Mouse (Mus musculus) hindbrain, embryonic 10.5 days (tissue): ENCODE measurements at regions not wholly inside any gene's neighbourhood (a gene's known extent, or its start where the extent isn't known, plus 50 kb on each side); places are given as distances from the start of the nearest gene placed in this dataset.

Source experiments
- DNase-seq: peaks from one replicate; pipeline ENCODE4 v3.0.0-alpha.2; 2017; ENCODE audit warnings: low spot score
- H3K27ac ChIP-seq: fragments of 300-500 bp; sonication (generic); 2 replicates; pipeline ENCODE4 v1.5.1; 2016; ENCODE audit warnings: mild to moderate bottlenecking, moderate library complexity
- H3K27me3 ChIP-seq: fragments of 300-500 bp; sonication (generic); 2 replicates; pipeline ENCODE4 v1.6.1; 2016; ENCODE audit warnings: mild to moderate bottlenecking; ENCODE audit not compliant: poor library complexity, insufficient read depth, severe bottlenecking
- H3K36me3 ChIP-seq: fragments of 300-500 bp; sonication (generic); 2 replicates; pipeline ENCODE4 v1.6.1; 2016; ENCODE audit warnings: mild to moderate bottlenecking, moderate library complexity
- H3K4me1 ChIP-seq: fragments of 300-500 bp; sonication (generic); replicated peaks from 2 replicates; pipeline ENCODE4 v1.6.1; 2016; ENCODE audit warnings: mild to moderate bottlenecking
- H3K4me3 ChIP-seq: fragments of 300-500 bp; sonication (generic); 2 replicates; pipeline ENCODE4 v1.5.1; 2016; ENCODE audit warnings: mild to moderate bottlenecking, moderate library complexity
- H3K9me3 ChIP-seq: fragments of 300-500 bp; sonication (generic); 2 replicates; pipeline ENCODE4 v1.6.1; 2016; ENCODE audit warnings: mild to moderate bottlenecking, moderate library complexity
- WGBS: fragments of 180-500 bp; shearing (Covaris S2); methylation state at CpG from one replicate; pipeline ENCODE4 v1.1.7; 2016; 5-methylcytosine and 5-hydroxymethylcytosine counted together

- 87% methylated on average over 2 of the region's 2 CpGs for WGBS
- H3K27me3 ChIP-seq, result no peaks in the 10 kb centered on the region
- DNase-seq, result no peak
- H3K4me1 ChIP-seq, result no peaks in the 10 kb centered on the region
- H3K27ac ChIP-seq, result no peak overlapping the region
- no peak overlapping the region for H3K4me3 ChIP-seq
- H3K36me3 ChIP-seq, result no peaks in the 10 kb centered on the region
- no peaks in the 10 kb centered on the region for H3K9me3 ChIP-seq
These were observed 152.2 kb upstream of the Galnt13 start for GRCm38 (mm10) chr2:54283876-54284275.

- DNase-seq, result no peak
- Histone ChIP-seq H3K36me3 (no peaks in the 10 kb centered on the region), H3K27me3 (no peaks in the 10 kb centered on the region), H3K4me1 (no peaks in the 10 kb centered on the region), H3K9me3 (no peaks in the 10 kb centered on the region), H3K4me3 (no peak overlapping the region), H3K27ac (no peak overlapping the region)
- WGBS, result 88% methylated on average over 4 of the region's 4 CpGs
These were observed 130.6 kb upstream of the Galnt13 start for GRCm38 (mm10) chr2:54305473-54305872.

GRCm38 (mm10) chr2:54318559-54318958 lies 117.6 kb upstream of the Galnt13 start:
- DNase-seq, result peak; percentile 3
- Histone ChIP-seq H3K36me3 (no peaks in the 10 kb centered on the region), H3K9me3 (no peaks in the 10 kb centered on the region), H3K4me1 (no peaks in the 10 kb centered on the region), H3K27ac (no peak overlapping the region), H3K27me3 (no peaks in the 10 kb centered on the region), H3K4me3 (no peak overlapping the region)
- WGBS, result 54% methylated on average over 3 of the region's 3 CpGs

- no peaks in the 10 kb centered on the region for H3K27me3 ChIP-seq
- WGBS, result 83% methylated on average over 3 of the region's 3 CpGs
- no peak overlapping the region for H3K27ac ChIP-seq
- no peaks in the 10 kb centered on the region for H3K4me1 ChIP-seq
- H3K36me3 ChIP-seq, result no peaks in the 10 kb centered on the region
- no peak overlapping the region for H3K4me3 ChIP-seq
- no peaks in the 10 kb centered on the region for H3K9me3 ChIP-seq
- no peak for DNase-seq
These were observed 69.2 kb upstream of the Galnt13 start for GRCm38 (mm10) chr2:54366963-54367362.

DNA sequence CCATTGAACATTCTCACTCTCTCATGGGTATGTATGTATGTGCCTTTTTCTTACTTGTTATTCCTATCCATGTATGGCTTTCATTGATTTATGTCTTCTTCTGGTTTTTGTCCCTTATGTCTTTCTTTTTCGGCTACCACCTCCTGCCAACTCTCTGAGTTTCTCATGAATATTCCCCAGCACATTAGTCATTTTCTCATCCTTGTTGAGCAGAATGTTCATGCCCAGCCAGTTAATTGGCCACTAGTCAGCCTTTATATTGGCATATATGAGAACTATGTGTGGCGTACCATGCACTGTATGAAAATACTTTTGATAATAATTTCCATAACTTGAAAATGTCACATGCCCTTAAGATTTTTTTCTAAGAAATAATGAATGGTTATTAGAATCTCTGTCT lies 56.8 kb upstream of the Galnt13 start:
- no peak for DNase-seq
- H3K9me3 ChIP-seq, result 0 out of 2 replicates have a peak, but pooled peaks cover 3% of the 10 kb centered on the region
- no peaks in the 10 kb centered on the region for H3K4me1 ChIP-seq
- H3K36me3 ChIP-seq, result no peaks in the 10 kb centered on the region
- no peak overlapping the region for H3K4me3 ChIP-seq
- WGBS, result 86% methylated on average over 2 of the region's 2 CpGs
- no peaks in the 10 kb centered on the region for H3K27me3 ChIP-seq
- no peak overlapping the region for H3K27ac ChIP-seq
